Mouse (Mus musculus) midbrain, embryonic 13.5 days (tissue): ENCODE measurements around the gene Krt2. TPM values are rescaled to one million over a fixed set of nuclear protein-coding genes. Genes with fewer than 3 reads are reported as not detected.

Source experiments
- ATAC-seq: fragments of 200-750 bp; cut with Nextera tagmentation; 2 replicates; pipeline ENCODE4 v1.8.0; 2017; ENCODE audit warnings: mild to moderate bottlenecking, moderate TSS enrichment, moderate library complexity
- H3K27ac ChIP-seq: fragments of 300-500 bp; sonication (generic); 2 replicates; pipeline ENCODE4 v1.5.1; 2015; ENCODE audit warnings: inconsistent platforms, mild to moderate bottlenecking, moderate library complexity
- H3K27me3 ChIP-seq: fragments of 300-500 bp; sonication (generic); 2 replicates; pipeline ENCODE4 v1.6.1; 2015; ENCODE audit warnings: mild to moderate bottlenecking, inconsistent platforms
- H3K36me3 ChIP-seq: fragments of 300-500 bp; sonication (generic); 2 replicates; pipeline ENCODE4 v1.6.1; 2015; ENCODE audit warnings: mild to moderate bottlenecking, inconsistent platforms
- H3K4me1 ChIP-seq: fragments of 300-500 bp; sonication (generic); replicated peaks from 2 replicates; pipeline ENCODE4 v1.6.1; 2015; ENCODE audit warnings: inconsistent platforms
- H3K4me2 ChIP-seq: fragments of 300-500 bp; sonication (generic); replicated peaks from 2 replicates; pipeline ENCODE4 v1.6.1; 2015; ENCODE audit warnings: moderate library complexity, mild to moderate bottlenecking, inconsistent platforms
- H3K4me3 ChIP-seq: fragments of 300-500 bp; sonication (generic); replicated peaks from 2 replicates; pipeline ENCODE4 v1.5.1; 2015; ENCODE audit warnings: mild to moderate bottlenecking, inconsistent platforms
- H3K9ac ChIP-seq: fragments of 300-500 bp; sonication (generic); replicated peaks from 2 replicates; pipeline ENCODE4 v1.6.1; 2015; ENCODE audit warnings: mild to moderate bottlenecking, inconsistent platforms
- H3K9me3 ChIP-seq: fragments of 300-500 bp; sonication (generic); 2 replicates; pipeline ENCODE4 v1.6.1; 2016; ENCODE audit warnings: mild to moderate bottlenecking, inconsistent platforms
- WGBS: fragments of 180-500 bp; shearing (Covaris S2); methylation state at CpG from one replicate; pipeline ENCODE4 v1.1.7; 2015; 5-methylcytosine and 5-hydroxymethylcytosine counted together
- polyA plus RNA-seq: library from polyadenylated mRNA; unstranded; fragments of >200 nt; fragmentation: Nextera tagmentation; extraction: Ambion mirVana; gene quantifications from 2 replicates; pipeline ENCODE4 v1.2.1, GENCODE M21; 2015

Gene Krt2
- polyA plus RNA-seq, 1 experiment from 2014 or later, result not detected

- Histone ChIP-seq H3K27ac (no peak overlapping the region), H3K4me3 (no peak overlapping the region), H3K9me3 (no peaks in the 10 kb centered on the region), H3K4me2 (no peak overlapping the region), H3K4me1 (no peaks in the 10 kb centered on the region), H3K36me3 (no peaks in the 10 kb centered on the region), H3K27me3 (no peaks in the 10 kb centered on the region), H3K9ac (no peak overlapping the region)
- 69% methylated on average over 5 of the region's 5 CpGs for WGBS
- ATAC-seq, result no peak
Observed at GRCm38 (mm10) chr15:101834784-101835328, 16.9 kb upstream of the Krt2 start.

- Histone ChIP-seq H3K9ac (no peak overlapping the region), H3K4me1 (no peaks in the 10 kb centered on the region), H3K4me2 (no peak overlapping the region), H3K9me3 (no peaks in the 10 kb centered on the region), H3K27ac (no peak overlapping the region), H3K36me3 (no peaks in the 10 kb centered on the region), H3K4me3 (no peak overlapping the region), H3K27me3 (no peaks in the 10 kb centered on the region)
- ATAC-seq, result no peak
- WGBS, result 64% methylated on average over 6 of the region's 6 CpGs
Observed at GRCm38 (mm10) chr15:101833131-101833530, 15.2 kb upstream of the Krt2 start.

GRCm38 (mm10) chr15:101829441-101829840 lies 11.5 kb upstream of the Krt2 start:
- Histone ChIP-seq H3K9me3 (no peaks in the 10 kb centered on the region), H3K27me3 (no peaks in the 10 kb centered on the region), H3K4me2 (no peak overlapping the region), H3K9ac (no peak overlapping the region), H3K27ac (no peak overlapping the region), H3K4me3 (no peak overlapping the region), H3K36me3 (no peaks in the 10 kb centered on the region), H3K4me1 (no peaks in the 10 kb centered on the region)
- ATAC-seq, result no peak
- WGBS, result 62% methylated on average over 5 of the region's 5 CpGs

- Histone ChIP-seq H3K27ac (no peak overlapping the region), H3K9ac (no peak overlapping the region)
- 38% methylated on average over 3 of the region's 3 CpGs for WGBS
Observed at GRCm38 (mm10) chr15:101821786-101822185, 3.8 kb upstream of the Krt2 start.

GRCm38 (mm10) chr15:101803052-101803822 lies 14.7 kb downstream of the Krt2 start:
- 61% methylated on average over 11 of the region's 11 CpGs for WGBS
- Histone ChIP-seq H3K4me3 (no peak overlapping the region), H3K4me2 (no peak overlapping the region), H3K9me3 (no peaks in the 10 kb centered on the region), H3K36me3 (no peaks in the 10 kb centered on the region), H3K9ac (no peak overlapping the region), H3K27ac (peak overlapping the region; percentile 67), H3K4me1 (peaks cover 23% of the 10 kb centered on the region), H3K27me3 (no peaks in the 10 kb centered on the region)
- peak; percentile 83 for ATAC-seq

More at GRCm38 (mm10) chr15:101821786-101822185, 3.8 kb upstream of the Krt2 start:
- no peaks in the 10 kb centered on the region for H3K9me3 ChIP-seq
- H3K4me1 ChIP-seq, result no peaks in the 10 kb centered on the region
- no peaks in the 10 kb centered on the region for H3K27me3 ChIP-seq
- H3K4me2 ChIP-seq, result no peak overlapping the region
- H3K4me3 ChIP-seq, result no peak overlapping the region
- no peak for ATAC-seq
- no peaks in the 10 kb centered on the region for H3K36me3 ChIP-seq

GRCm38 (mm10) chr15:101802296-101802835 lies 15.6 kb downstream of the Krt2 start, which contains the start of gene Krt73:
Gene Krt73, minus strand, starts transcription at chr15:101802346.
- peak; percentile 37; the same call in 1 of the 2 replicates for ATAC-seq
- Histone ChIP-seq H3K4me3 (no peak within 1 kb of the TSS), H3K27ac (peak within 1 kb of the TSS; percentile 67), H3K27me3 (no peaks in the 10 kb centered on the region), H3K9ac (no peak within 1 kb of the TSS), H3K4me2 (no peak within 1 kb of the TSS), H3K4me1 (peaks cover 23% of the 10 kb centered on the region), H3K36me3 (no peaks in the 10 kb centered on the region), H3K9me3 (no peaks in the 10 kb centered on the region)
- WGBS, result 65% methylated on average over 6 of the region's 6 CpGs

- Histone ChIP-seq H3K4me1 (peaks cover 16% of the 10 kb centered on the region; the same call in 1 of the 2 replicates), H3K36me3 (no peaks in the 10 kb centered on the region), H3K9ac (no peak overlapping the region), H3K4me3 (no peak overlapping the region), H3K27ac (peak overlapping the region; percentile 44; the same call in 1 of the 2 replicates), H3K27me3 (no peaks in the 10 kb centered on the region), H3K9me3 (no peaks in the 10 kb centered on the region), H3K4me2 (no peak overlapping the region)
- no peak for ATAC-seq
- WGBS, result 20% methylated on average over 3 of the region's 3 CpGs
Observed at GRCm38 (mm10) chr15:101790867-101791266, 27.1 kb downstream of the Krt2 start.

- no peaks in the 10 kb centered on the region for H3K9me3 ChIP-seq
- no peaks in the 10 kb centered on the region for H3K27me3 ChIP-seq
- WGBS, result 91% methylated on average over 18 of the region's 18 CpGs
- no peak within 1 kb of the TSS for H3K4me3 ChIP-seq
- no peaks in the 10 kb centered on the region for H3K36me3 ChIP-seq
- ATAC-seq, result no peak
- H3K27ac ChIP-seq, result no peak within 1 kb of the TSS
- peaks cover 16% of the 10 kb centered on the region; the same call in 1 of the 2 replicates for H3K4me1 ChIP-seq
- H3K9ac ChIP-seq, result no peak within 1 kb of the TSS
- no peak within 1 kb of the TSS for H3K4me2 ChIP-seq
Observed at GRCm38 (mm10) chr15:101786360-101786759, 31.6 kb downstream of the Krt2 start, which contains the start of gene Krt72. Gene Krt72, minus strand, starts transcription at chr15:101786460.

GRCm38 (mm10) chr15:101773420-101773819 lies 44.5 kb downstream of the Krt2 start:
- no peaks in the 10 kb centered on the region for H3K27me3 ChIP-seq
- H3K4me3 ChIP-seq, result no peak overlapping the region
- no peaks in the 10 kb centered on the region for H3K36me3 ChIP-seq
- no peak overlapping the region for H3K4me2 ChIP-seq
- 88% methylated on average over 10 of the region's 10 CpGs for WGBS
- H3K9me3 ChIP-seq, result no peaks in the 10 kb centered on the region
- no peaks in the 10 kb centered on the region; the same call in 1 of the 2 replicates for H3K4me1 ChIP-seq
- no peak overlapping the region for H3K9ac ChIP-seq
- no peak overlapping the region for H3K27ac ChIP-seq
- ATAC-seq, result no peak

- WGBS, result 6% methylated on average over 5 of the region's 5 CpGs
- Histone ChIP-seq H3K4me2 (no peak overlapping the region), H3K4me1 (no peaks in the 10 kb centered on the region; the same call in 1 of the 2 replicates), H3K36me3 (no peaks in the 10 kb centered on the region), H3K9me3 (no peaks in the 10 kb centered on the region), H3K27me3 (no peaks in the 10 kb centered on the region), H3K27ac (no peak overlapping the region), H3K9ac (no peak overlapping the region), H3K4me3 (no peak overlapping the region)
- peak; percentile 86 for ATAC-seq
Observed at GRCm38 (mm10) chr15:101772711-101773081, 45.3 kb downstream of the Krt2 start.

- H3K4me1 ChIP-seq, result no peaks in the 10 kb centered on the region; the same call in 1 of the 2 replicates
- no peaks in the 10 kb centered on the region for H3K9me3 ChIP-seq
- no peak overlapping the region for H3K4me2 ChIP-seq
- no peak overlapping the region for H3K9ac ChIP-seq
- ATAC-seq, result peak; percentile 22; the same call in 1 of the 2 replicates
- 70% methylated on average over 5 of the region's 5 CpGs for WGBS
- no peak overlapping the region for H3K27ac ChIP-seq
- H3K4me3 ChIP-seq, result no peak overlapping the region
- H3K36me3 ChIP-seq, result no peaks in the 10 kb centered on the region
- no peaks in the 10 kb centered on the region for H3K27me3 ChIP-seq
Observed at GRCm38 (mm10) chr15:101772080-101772710, 45.8 kb downstream of the Krt2 start.

GRCm38 (mm10) chr15:101770226-101770625 lies 47.7 kb downstream of the Krt2 start:
- 54% methylated on average over 8 of the region's 8 CpGs for WGBS
- Histone ChIP-seq H3K27ac (no peak overlapping the region), H3K36me3 (no peaks in the 10 kb centered on the region), H3K9ac (no peak overlapping the region), H3K4me3 (no peak overlapping the region), H3K9me3 (no peaks in the 10 kb centered on the region), H3K27me3 (no peaks in the 10 kb centered on the region), H3K4me2 (no peak overlapping the region), H3K4me1 (no peaks in the 10 kb centered on the region; the same call in 1 of the 2 replicates)
- ATAC-seq, result no peak
